Mouse (Mus musculus) limb, embryonic 11.5 days (tissue): ENCODE data around the gene Iqck. TPM values are rescaled to one million over a fixed set of nuclear protein-coding genes. Genes with fewer than 3 reads are reported as not detected.

Source experiments
- ATAC-seq: fragments of 200-750 bp; cut with Nextera tagmentation; 2 replicates; pipeline ENCODE4 v1.8.0; 2017; ENCODE audit warnings: low read depth; ENCODE audit not compliant: insufficient number of reproducible peaks, low FRiP score, low TSS enrichment
- DNase-seq: peaks from one replicate; pipeline ENCODE4 v3.0.0-alpha.2; 2015; ENCODE audit warnings: low spot score
- H3K27ac ChIP-seq: fragments of 300-500 bp; sonication (generic); replicated peaks from 2 replicates; pipeline ENCODE4 v1.5.1; 2014; ENCODE audit warnings: low read depth, mild to moderate bottlenecking, low read length
- H3K27me3 ChIP-seq: fragments of 300-500 bp; sonication (generic); 2 replicates; pipeline ENCODE4 v1.6.1; 2014; ENCODE audit warnings: mild to moderate bottlenecking, low read length, mixed read lengths; ENCODE audit not compliant: control insufficient read depth, insufficient read depth
- H3K36me3 ChIP-seq: fragments of 300-500 bp; sonication (generic); 2 replicates; pipeline ENCODE4 v1.6.1; 2014; ENCODE audit warnings: mild to moderate bottlenecking, low read length, moderate library complexity, mixed read lengths; ENCODE audit not compliant: control insufficient read depth, insufficient read depth
- H3K4me1 ChIP-seq: fragments of 300-500 bp; sonication (generic); 2 replicates; pipeline ENCODE4 v1.6.1; 2014; ENCODE audit warnings: low read length, mixed read lengths; ENCODE audit not compliant: control insufficient read depth, insufficient read depth
- H3K4me2 ChIP-seq: fragments of 300-500 bp; sonication (generic); 2 replicates; pipeline ENCODE4 v1.6.1; 2014; ENCODE audit warnings: low read depth, mild to moderate bottlenecking, moderate library complexity; ENCODE audit not compliant: severe bottlenecking
- H3K4me3 ChIP-seq: fragments of 300-500 bp; sonication (generic); 2 replicates; pipeline ENCODE4 v1.5.1; 2014; ENCODE audit warnings: low read depth, low read length
- H3K9ac ChIP-seq: fragments of 300-500 bp; sonication (generic); 2 replicates; pipeline ENCODE4 v1.6.1; 2014; ENCODE audit warnings: mild to moderate bottlenecking, low read length
- H3K9me3 ChIP-seq: fragments of 300-500 bp; sonication (generic); 2 replicates; pipeline ENCODE4 v1.6.1; 2016; ENCODE audit warnings: low read length; ENCODE audit not compliant: control insufficient read depth
- WGBS: fragments of 180-500 bp; shearing (Covaris S2); extraction: QIAGEN DNeasy Blood & Tissue Kit; methylation state at CpG from one replicate; pipeline ENCODE4 v1.1.7; 2014; 5-methylcytosine and 5-hydroxymethylcytosine counted together
- polyA plus RNA-seq: library from polyadenylated mRNA; unstranded; fragments of >200 nt; fragmentation: Nextera tagmentation; extraction: Ambion mirVana; gene quantifications from 2 replicates; pipeline ENCODE4 v1.2.1, GENCODE M21; 2014

Iqck gene
- polyA plus RNA-seq, 1 experiment from 2014 or later: 2.2 TPM

- no peak overlapping the region for H3K27ac ChIP-seq
- H3K9me3 ChIP-seq: no peaks in the 10 kb centered on the region
- no peak for DNase-seq
- no peak overlapping the region for H3K9ac ChIP-seq
- H3K4me3 ChIP-seq: no peak overlapping the region
- no peaks in the 10 kb centered on the region for H3K4me1 ChIP-seq
- WGBS: 93% methylated on average over 2 of the region's 2 CpGs
- no peaks in the 10 kb centered on the region for H3K36me3 ChIP-seq
- H3K4me2 ChIP-seq: no peak overlapping the region
- no peaks in the 10 kb centered on the region for H3K27me3 ChIP-seq
- ATAC-seq: no peak
These were observed 55.6 kb downstream of the Iqck start for GRCm38 (mm10) chr7:118911170-118911569.

DNA sequence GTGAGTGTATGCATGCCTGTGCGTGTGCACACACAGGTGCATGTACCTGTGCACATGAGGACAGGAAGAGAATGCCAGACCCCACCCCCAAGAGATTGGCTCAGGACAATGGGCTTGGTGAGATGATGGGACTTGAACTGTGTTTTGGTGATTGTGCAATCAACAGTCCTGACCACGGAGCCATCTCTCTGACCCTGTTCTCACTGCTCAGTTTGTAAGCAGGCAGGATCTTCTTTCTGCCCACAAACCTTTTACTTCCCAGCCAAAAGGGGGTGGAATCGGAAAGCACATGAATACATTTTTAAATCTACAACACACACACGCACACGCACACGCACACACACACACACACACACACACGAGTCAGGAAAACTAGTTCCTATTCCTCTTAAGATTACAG, 56.0 kb downstream of the Iqck start:
- H3K27ac ChIP-seq: no peak overlapping the region
- no peaks in the 10 kb centered on the region for H3K27me3 ChIP-seq
- no peak for DNase-seq
- H3K36me3 ChIP-seq: no peaks in the 10 kb centered on the region
- H3K9ac ChIP-seq: no peak overlapping the region
- no peaks in the 10 kb centered on the region for H3K9me3 ChIP-seq
- H3K4me3 ChIP-seq: no peak overlapping the region
- WGBS: 93% methylated on average over 7 of the region's 7 CpGs
- no peak for ATAC-seq
- H3K4me1 ChIP-seq: no peaks in the 10 kb centered on the region
- no peak overlapping the region for H3K4me2 ChIP-seq

GRCm38 (mm10) chr7:118912049-118912490, 56.5 kb downstream of the Iqck start:
- ATAC-seq (no peak), DNase-seq (no peak)
- WGBS: 81% methylated on average over 8 of the region's 8 CpGs
- H3K4me2 ChIP-seq: no peak overlapping the region
- no peaks in the 10 kb centered on the region for H3K9me3 ChIP-seq
- H3K27me3 ChIP-seq: no peaks in the 10 kb centered on the region
- H3K4me3 ChIP-seq: no peak overlapping the region
- no peak overlapping the region for H3K27ac ChIP-seq
- no peaks in the 10 kb centered on the region for H3K4me1 ChIP-seq
- no peaks in the 10 kb centered on the region for H3K36me3 ChIP-seq
- H3K9ac ChIP-seq: no peak overlapping the region

GRCm38 (mm10) chr7:118914561-118915165, 59.1 kb downstream of the Iqck start:
- WGBS: 82% methylated on average over 7 of the region's 7 CpGs
- Histone ChIP-seq H3K9ac (no peak overlapping the region), H3K4me3 (no peak overlapping the region), H3K4me1 (no peaks in the 10 kb centered on the region), H3K27ac (no peak overlapping the region), H3K9me3 (no peaks in the 10 kb centered on the region), H3K27me3 (no peaks in the 10 kb centered on the region), H3K4me2 (no peak overlapping the region), H3K36me3 (no peaks in the 10 kb centered on the region)
- ATAC-seq (no peak), DNase-seq (no peak)

DNA sequence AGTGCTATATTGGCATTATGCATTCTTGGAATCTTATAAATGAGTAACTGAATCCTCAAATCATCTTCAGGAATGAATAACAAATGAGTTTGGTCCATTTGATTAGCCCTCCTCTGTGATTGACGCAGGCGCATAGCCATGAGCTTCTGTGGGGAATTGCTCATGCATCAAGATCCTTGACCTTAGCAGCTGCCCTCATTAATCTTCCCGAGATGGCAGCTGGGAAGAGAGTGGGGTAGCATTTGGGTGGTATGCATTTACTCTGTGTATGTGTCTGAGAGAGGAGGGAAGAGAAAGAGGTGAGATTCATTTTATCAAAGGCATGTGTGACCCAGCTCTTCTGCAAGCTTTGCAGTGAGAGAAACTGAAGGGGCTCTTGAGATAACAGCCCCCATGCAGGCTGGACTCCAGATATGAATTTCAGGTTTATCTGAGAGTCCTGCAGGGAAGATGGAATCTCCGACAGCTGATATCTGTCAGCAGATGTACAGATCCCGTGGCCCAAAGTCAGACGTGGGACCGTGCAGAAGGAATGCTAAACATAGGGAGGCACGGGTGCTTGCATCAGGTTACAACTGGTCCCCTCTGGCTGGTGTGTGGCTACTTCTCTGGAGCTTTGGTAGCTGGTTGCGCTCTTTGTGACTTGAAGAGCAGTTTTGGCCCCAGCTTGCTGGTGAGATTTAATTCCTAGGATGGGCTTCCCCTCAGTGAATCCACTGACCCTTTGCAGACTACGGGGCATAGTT, 63.9 kb downstream of the Iqck start:
- no peaks in the 10 kb centered on the region for H3K27me3 ChIP-seq
- no peaks in the 10 kb centered on the region for H3K4me1 ChIP-seq
- ATAC-seq (no peak), DNase-seq (no peak)
- no peaks in the 10 kb centered on the region for H3K36me3 ChIP-seq
- no peak overlapping the region for H3K4me2 ChIP-seq
- H3K27ac ChIP-seq: no peak overlapping the region
- H3K9me3 ChIP-seq: no peaks in the 10 kb centered on the region
- H3K4me3 ChIP-seq: no peak overlapping the region
- WGBS: 73% methylated on average over 10 of the region's 10 CpGs
- H3K9ac ChIP-seq: no peak overlapping the region

DNA sequence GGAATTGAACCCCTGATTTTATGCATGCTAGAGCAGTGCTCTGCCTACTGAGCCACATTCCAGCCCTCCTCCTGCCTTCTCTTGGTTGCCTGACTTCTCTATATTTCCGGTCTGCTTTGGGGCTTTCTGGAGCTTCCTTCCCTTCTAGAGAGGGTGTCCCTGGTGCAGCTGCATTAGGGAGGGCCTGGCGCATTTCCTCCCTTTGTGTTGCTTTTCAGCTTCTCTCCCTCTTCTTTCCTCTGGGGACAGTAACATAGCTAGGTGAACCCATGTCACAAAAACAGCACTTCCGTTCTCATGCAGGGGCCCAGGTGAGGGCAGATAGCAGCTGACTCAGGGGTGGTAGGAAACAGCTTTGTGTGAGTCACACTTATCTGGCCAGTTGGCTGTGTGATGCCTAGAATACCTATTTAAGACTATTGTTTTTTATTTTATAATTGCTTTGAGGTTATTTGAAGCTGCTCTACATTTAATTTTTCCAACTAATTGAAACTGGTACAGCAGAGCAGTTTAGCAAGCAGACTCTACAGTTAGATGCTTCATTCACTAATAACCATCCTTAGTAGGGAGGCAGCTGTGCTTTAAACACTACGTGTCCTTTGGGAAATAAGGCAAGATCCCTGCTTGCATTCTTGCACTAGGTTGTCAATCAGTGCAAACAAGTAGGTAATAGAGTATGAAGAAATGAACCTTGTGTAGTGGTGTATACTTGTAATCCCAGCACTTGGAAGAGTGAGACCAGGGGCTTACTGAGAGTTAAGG, 67.1 kb downstream of the Iqck start:
- no peaks in the 10 kb centered on the region for H3K9me3 ChIP-seq
- ATAC-seq: no peak

GRCm38 (mm10) chr7:118925547-118925946, 70.0 kb downstream of the Iqck start:
- Histone ChIP-seq H3K9me3 (no peaks in the 10 kb centered on the region), H3K4me1 (no peaks in the 10 kb centered on the region), H3K9ac (no peak overlapping the region), H3K36me3 (no peaks in the 10 kb centered on the region), H3K27ac (no peak overlapping the region), H3K4me2 (no peak overlapping the region), H3K4me3 (no peak overlapping the region), H3K27me3 (no peaks in the 10 kb centered on the region)
- DNase-seq (no peak), ATAC-seq (no peak)
- WGBS: 90% methylated on average over 3 of the region's 3 CpGs

More for the DNA sequence above, 67.1 kb downstream of the Iqck start:
- Histone ChIP-seq H3K4me3 (no peak overlapping the region), H3K36me3 (no peaks in the 10 kb centered on the region), H3K4me1 (no peaks in the 10 kb centered on the region), H3K27ac (no peak overlapping the region), H3K9ac (no peak overlapping the region), H3K4me2 (no peak overlapping the region), H3K27me3 (no peaks in the 10 kb centered on the region)
- 72% methylated on average over 4 of the region's 4 CpGs for WGBS
- no peak for DNase-seq

- Histone ChIP-seq H3K27ac (no peak overlapping the region), H3K9me3 (no peaks in the 10 kb centered on the region), H3K36me3 (no peaks in the 10 kb centered on the region), H3K27me3 (no peaks in the 10 kb centered on the region), H3K4me2 (no peak overlapping the region), H3K4me1 (no peaks in the 10 kb centered on the region), H3K9ac (no peak overlapping the region), H3K4me3 (no peak overlapping the region)
- DNase-seq: no peak
- 80% methylated on average over 6 of the region's 6 CpGs for WGBS
- ATAC-seq: no peak
These were observed 71.1 kb downstream of the Iqck start for GRCm38 (mm10) chr7:118926516-118927260.
